Mouse (Mus musculus) liver, embryonic 14.5 days (tissue): Measurements from ENCODE around the gene Zfyve27.

ENCODE experiments used
- CTCF ChIP-seq: IDR thresholded peaks from 2 replicates; pipeline ENCODE4 v1.5.1; 2016; ENCODE audit warnings: antibody characterized with exemption, low read depth, control low read depth
- EP300 ChIP-seq: IDR thresholded peaks from 2 replicates; pipeline ENCODE4 v1.6.1; 2016; ENCODE audit warnings: antibody characterized with exemption, low read depth

- TF ChIP-seq CTCF (no peak), EP300 (no peak)
These were observed 39.1 kb upstream of the Zfyve27 start for GRCm38 (mm10) chr19:42124684-42125083.
